Mouse (Mus musculus) lung, adult 10 weeks (tissue): ENCODE results near the gene Mrgpra3. TPM values are rescaled to one million over a fixed set of nuclear protein-coding genes. Genes with fewer than 3 reads are reported as not detected.

Source experiments
- polyA plus RNA-seq: library from polyadenylated mRNA; stranded (reverse); fragments of 350-450 nt; fragmentation: Illumina TruSeq; extraction: RNeasy Lipid Tissue Mini Kit (QIAGEN cat#74804); gene quantifications from one replicate; pipeline ENCODE4 v1.2.3, GENCODE M21; 2014; ENCODE audit warnings: low read depth, low replicate concordance; ENCODE audit not compliant: insufficient read depth

The Mrgpra3 gene
- polyA plus RNA-seq, result not detected

DNA sequence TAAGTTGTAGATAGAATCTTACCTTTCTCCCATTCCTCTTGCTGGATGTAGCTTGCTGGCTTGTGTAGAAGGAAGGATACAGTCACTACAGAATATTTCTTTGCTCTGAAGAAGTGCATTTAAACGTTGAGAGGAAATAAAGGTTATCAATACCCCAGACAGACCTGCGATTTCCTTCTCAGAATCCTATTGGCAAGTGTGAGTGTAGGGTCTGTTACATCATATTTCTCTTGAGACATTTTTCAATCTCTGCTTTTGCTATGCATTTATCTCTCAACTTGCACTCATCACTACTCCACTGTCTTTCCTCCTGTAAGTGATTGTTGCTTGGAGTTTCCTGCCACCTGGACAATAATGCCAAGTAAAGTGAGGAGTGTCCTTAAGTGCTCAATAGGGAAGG lies at the start of gene Mrgpra3:
Gene Mrgpra3, minus strand, starts transcription at position 101 of the 400 bp plus-strand sequence.

Other genes starting within 250 kb of the Mrgpra3 start
- gene Mrgpra1, start 247.1 kb downstream of the Mrgpra3 start, polyA plus RNA-seq, result not detected
- gene Mrgpra2a, start 149.2 kb downstream of the Mrgpra3 start, polyA plus RNA-seq, result not detected
- gene Mrgpra2b, start 72.5 kb downstream of the Mrgpra3 start, polyA plus RNA-seq, result 0.45 TPM